Mouse (Mus musculus) adrenal gland, postnatal 14 days (tissue): ENCODE results near the gene Serpinb1c. TPM values are rescaled to one million over a fixed set of nuclear protein-coding genes. Genes with fewer than 3 reads are reported as not detected.
"Not testable (repeated sequence)": the region's sequence is repeated elsewhere in the genome, so short reads cannot be mapped to it uniquely, and the experiment has no call there.

ENCODE experiments used
- DNase-seq: peaks from one replicate; pipeline ENCODE4 v3.0.0; 2021; ENCODE audit warnings: mixed read lengths
- total RNA-seq: library from RNA; stranded (reverse); gene quantifications from 2 replicates; pipeline ENCODE4 v1.2.3, GENCODE M21; 2021

Gene Serpinb1c
- total RNA-seq, 1 experiment from 2014 or later: not detected

DNA sequence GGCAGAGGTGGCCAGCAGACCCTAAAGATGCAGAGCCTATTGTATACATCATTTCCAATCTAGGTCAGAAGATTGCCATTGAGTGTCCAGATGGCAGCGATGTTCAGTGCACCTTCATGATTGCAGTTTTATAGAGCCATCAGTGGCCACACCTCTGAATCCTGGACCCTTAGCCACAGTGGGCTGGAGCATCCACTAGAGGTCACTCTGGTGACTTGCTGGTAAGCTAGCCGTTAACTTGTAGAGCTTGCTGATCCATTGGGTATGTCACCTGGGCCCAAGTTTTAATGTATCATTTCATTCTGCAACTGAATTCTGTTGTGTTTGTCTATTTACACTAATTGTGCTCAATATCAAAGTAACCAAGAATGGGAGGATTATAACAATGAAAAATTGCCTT lies 32.4 kb downstream of the Serpinb1c start:
- no peak for DNase-seq

DNA sequence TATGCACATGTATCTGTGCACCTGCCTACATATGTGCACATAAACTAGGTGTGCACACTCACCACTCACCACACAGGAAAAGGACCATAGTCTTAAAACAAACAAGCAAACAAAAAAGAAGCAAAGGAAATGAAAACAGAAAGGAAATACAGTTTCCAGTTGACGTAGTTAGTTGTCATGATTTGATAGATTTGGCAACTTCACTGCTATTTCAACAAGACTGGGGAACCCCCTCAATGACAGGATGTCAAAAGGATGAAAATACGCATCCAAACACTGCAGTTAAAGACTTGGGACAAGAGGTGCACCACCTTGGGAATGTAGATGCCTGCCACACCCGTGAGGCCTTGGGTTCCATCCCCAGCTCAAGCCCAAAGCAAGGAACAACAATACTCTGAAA lies 33.5 kb downstream of the Serpinb1c start:
- DNase-seq: not testable (repeated sequence)

DNA sequence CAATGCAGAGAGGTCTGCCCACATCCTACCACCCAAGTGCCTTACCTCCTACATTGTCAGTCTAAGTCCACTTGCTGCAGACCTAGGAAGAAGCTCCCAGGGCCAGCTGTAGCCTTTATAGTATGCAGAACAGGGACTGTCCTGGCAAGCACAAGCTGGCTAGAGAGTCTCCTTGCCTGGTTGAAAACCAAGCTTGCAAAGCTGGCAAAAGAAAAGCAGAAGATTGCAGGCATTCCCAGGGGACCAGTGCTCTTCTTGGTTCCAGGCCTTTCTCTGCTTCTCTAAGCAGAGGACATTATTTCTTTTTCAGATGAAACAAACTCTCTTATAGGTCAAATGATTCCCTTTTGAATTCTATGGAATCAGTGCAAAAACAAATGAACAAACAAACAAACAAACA lies 34.6 kb downstream of the Serpinb1c start:
- no peak for DNase-seq

DNA sequence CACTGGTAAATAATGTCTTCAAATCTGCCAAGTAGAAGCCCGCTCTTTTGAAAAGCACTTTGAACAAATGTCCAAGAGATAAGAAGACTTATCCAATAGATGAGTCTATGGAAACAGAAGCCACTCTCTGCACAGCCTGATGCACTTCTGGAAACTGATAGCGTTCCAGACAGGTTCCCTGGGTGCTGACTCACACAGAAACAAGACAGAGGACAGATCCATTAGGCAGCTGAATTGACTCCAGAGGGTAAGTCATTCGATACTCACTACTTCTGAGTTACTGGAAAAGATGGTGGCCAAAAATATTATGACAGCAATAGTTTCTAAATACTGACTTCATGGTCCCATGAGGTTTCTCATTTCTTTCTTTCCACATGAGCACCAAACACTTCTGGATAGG lies 37.2 kb downstream of the Serpinb1c start:
- DNase-seq: peak; percentile 16

DNA sequence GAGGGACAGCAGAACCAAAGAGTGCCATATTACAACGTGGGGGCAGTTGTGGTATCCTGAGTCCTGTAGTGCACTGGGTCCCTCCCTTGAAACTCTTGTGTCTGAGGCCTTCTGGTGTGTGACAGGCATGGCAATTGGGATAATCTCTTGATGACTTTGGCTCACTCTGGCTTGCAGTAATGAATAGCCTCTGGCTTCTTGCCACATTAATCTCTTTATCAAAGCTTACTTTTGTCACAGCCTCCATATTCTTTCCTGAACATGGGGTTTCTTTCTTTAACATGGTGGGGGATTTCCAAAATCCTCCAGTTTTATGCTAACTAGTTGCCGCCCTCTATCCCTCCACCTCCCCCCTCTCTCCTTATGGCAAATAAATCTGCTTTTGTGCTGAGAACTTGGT lies 44.9 kb downstream of the Serpinb1c start:
- DNase-seq: no peak

DNA sequence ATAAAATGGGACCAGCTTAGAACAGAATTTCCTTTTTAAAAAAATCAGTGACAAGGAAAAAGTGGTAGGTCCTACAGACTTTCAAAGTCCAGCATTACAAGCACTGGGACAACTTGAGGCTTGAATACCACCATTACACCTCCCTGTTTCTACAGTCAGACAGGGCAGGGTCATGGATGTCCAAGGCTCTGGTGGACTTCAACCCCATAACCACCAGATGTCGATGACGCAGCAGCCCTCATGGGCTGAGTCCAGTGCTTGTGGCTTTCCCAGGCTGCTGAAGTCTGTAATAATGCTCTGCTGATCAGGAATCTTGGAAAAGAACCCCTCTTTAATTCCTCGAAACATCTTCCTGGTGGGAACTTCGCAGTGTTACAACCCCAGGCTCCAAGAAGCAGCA lies 45.5 kb downstream of the Serpinb1c start:
- no peak for DNase-seq

DNA sequence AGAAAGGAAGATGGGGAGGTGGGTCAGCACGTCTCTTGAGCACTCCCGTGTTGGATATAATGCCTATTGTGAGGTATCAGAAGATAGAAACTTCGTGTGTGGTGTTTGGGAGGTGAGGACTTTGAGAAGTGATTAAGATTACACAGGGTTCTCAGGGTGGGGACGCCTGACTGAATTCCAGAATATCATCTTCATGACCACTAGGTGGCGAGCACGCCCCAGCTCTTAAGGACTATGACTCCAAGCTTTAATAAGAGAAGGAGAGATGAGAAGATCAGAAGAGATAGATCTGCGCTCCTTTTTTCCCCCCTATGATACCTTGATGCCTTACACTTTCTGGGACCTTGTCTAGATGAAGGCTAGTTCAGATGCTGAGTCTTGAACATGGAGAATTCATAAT lies 46.0 kb downstream of the Serpinb1c start:
- DNase-seq: peak; percentile 49

DNA sequence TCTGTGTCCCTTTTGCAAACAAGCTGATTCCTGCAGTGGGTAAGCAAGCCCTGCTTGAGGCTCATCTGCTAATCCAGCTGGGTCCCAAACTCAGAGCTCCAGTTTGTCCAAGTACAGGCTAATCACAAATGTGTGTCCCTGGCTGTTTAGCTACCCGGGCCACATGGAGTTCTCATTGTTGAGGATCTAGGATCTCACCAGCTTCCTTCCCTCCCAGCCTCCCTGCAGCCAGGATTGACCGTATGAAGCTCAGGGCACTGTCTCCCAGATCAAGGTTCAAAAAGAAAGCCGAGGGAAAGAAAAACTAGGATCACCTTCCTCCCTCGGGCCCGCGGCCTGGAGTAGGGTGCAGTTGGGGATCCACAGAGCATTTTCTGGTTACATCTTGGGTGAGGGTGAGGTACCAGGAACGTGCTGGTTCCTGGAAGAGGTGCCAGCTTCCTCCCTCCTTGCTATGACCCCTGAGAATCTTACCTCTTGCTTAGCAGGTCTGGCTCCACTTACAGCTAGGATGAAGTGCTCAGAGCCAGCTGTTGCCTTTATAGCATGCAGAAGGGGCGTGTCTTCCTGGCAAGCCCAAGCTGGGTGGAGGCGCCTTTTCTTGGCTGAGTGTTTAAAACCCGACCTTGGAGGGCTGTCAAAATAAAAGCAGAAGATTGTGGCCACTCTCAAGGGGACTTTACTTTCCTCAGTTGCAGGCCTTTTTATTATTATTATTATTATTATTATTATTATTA lies 47.2 kb downstream of the Serpinb1c start, which contains the start of gene Serpinb1a:
TSS of gene Serpinb1a (minus strand) at position 518 of the 737 bp plus-strand sequence.
- peak; percentile 84 for DNase-seq

DNA sequence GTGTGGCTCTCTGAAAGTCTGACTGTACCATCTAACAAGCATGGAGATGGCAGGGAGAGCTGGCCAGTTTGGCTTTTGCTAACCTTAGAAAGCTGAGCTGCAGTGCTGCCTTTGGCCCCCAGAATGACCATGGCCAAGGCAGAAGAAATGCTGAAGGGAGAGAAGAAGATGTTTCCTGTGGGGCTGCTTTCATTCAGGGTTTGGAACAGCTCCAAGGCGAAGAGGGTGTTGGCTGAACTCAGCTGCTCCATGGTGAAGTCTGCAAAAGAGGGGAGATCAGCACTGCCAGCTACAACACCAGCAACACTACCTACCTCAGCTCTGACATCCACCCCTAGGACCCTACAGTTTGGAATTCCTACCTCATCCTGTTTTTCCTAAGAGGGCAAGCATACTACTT lies 47.9 kb downstream of the Serpinb1c start:
- no peak for DNase-seq

DNA sequence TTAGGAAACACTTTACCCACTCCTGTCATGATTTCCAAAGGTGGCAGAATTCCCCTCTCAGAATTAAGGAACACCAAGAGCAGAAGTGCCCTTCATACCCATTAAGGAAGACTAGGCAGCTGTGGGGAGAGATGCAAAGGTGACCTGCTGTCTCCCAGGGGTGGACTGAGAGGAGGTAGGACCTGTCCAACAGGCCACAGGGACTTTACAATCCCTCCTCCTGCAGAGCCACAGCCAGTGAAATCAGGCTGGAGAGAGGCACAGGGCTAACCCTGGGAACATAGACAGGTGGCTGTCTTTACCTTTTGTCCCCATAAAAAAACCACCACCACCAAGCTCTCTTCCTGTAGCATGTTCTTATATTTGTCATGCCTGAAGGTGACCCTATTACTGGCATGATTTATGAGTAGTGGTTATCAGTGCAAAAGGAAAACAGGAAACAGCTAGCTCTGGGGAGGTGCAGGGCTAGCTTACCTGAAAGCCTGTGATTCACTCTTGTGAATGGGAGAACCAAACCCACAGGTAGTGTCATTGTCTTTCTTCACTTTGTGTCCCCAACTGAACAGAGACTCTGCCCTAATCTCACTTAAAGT lies 48.4 kb downstream of the Serpinb1c start:
- no peak for DNase-seq

DNA sequence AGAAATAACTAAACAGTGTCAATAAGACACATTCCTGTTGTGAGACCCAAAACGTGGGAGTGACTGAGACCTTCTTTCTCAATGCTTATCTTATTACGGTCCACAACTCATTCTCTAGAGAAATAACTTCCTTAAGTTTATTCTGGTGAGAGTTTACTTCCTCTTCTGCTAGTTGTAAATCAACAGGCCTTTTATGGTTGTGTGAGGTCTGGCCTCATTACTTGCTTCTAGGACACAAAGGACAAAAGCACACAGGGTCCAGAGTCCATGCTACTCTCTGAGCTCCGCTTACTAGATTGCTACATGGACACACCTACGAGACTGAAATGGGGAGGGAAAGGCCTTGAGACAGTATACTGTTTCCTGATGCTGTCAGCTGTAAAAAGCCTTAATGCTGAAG lies 48.9 kb downstream of the Serpinb1c start:
- no peak for DNase-seq

DNA sequence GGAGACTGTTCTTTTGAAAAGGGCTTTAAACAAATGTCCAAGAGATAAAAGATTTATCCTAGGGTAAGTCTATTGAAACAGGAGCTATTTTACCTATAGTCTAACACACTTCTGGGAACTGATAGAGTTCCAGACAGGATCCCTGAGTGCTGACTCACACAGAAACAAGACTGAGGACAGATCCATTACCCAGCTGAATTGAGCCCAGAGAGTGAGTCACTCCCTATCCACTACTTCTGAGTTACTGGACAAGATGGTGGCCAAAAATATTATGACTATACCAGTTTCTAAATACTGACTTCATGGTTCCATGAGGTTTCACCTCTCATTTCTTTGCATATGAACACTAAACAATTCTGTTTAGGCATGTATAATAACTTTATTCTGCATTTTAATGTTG lies 51.8 kb downstream of the Serpinb1c start:
- DNase-seq: no peak

DNA sequence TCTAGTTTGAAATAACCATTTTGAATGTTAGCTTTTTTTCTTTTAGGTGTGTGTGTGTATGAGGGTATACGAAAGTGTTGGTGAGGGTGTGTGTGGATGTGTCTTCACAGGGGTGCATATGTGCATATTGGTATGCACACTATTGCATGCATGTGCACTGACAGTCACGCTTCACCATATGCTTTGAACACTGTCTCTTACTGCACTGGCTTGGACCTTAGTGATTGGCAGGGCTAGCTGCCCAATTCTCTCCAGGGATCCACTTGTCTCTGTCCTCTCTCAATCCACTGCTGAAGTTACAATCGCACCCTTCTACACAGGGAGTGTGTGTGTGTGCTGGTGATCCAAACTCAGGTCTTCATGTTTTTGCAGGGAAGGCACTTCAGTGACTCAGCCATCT lies 56.7 kb downstream of the Serpinb1c start:
- no peak for DNase-seq

DNA sequence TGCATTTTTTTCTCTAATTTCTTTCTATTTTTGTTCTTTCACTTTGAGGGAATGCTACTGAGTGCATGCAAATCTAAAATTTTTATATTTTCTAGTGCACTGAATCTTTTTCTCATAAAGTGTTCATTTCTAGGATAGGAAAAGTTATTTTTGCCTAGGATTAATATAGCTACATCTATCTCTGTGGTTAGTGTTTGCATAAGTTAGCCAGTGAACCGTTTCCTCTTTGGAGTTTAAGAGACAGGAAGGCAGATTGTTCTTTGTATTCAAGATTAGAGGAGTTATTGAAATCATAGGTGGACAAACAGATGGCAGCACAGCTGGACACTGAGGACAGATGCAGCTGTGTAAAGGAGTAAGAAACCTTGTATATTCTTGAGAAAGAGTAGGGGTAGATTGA lies 58.7 kb downstream of the Serpinb1c start:
- no peak for DNase-seq

DNA sequence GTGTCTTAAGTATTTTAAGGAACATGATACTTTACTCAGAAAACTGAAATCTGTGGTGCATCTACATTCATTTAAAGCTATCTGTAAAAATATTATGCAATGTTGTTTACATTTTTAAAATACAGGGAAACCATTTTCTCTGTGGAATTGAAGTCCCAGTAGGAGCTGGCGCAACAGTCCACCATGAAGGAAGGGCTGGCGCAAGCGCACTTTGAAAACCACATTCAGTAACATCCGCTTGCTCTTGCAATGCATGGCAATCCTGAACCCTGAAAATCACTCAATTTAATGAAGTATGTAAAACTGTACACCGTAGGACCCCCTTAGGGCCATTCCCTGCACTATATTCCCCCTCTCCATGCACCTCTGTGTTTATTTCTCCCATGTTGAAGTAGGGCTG lies 63.5 kb downstream of the Serpinb1c start:
- no peak for DNase-seq

DNA sequence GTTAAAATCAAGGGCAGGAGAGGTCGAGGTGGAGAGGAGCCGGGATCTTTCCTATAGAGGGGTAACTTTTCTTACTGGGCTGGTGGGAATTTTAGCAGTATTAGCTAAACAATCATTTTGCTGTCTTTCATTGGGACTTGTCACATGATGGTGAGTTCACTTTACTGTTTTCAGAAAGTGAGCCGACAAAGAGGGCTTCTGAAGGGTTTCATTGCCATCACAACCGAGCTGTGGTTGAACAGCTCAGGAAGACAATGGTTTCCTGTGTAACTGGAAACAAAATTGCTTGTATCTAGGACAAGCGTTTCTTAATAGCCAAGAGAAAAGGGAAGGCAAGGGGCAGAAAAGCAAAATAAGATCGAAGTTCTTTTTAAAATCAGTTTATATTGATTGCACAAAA lies 64.8 kb downstream of the Serpinb1c start:
- DNase-seq: no peak

DNA sequence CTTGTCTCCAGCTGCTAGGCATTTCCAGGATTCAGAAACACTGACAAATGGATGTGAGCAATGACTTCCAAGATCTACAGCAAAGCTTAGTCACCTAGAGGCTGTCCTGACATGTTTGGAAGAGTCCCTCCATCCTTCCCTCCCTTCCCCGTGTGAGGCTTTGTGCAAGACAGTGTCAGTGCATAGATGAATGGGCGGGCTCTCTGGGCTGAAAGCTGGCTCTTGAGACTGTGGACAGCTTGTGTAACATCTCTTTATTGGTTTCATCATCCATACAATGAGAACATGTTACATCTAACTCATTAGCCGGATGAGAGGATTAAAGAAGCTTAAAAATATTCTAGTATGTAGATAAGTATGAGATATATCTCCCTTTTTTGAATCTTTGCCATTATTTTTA lies 65.2 kb downstream of the Serpinb1c start:
- DNase-seq: no peak

DNA sequence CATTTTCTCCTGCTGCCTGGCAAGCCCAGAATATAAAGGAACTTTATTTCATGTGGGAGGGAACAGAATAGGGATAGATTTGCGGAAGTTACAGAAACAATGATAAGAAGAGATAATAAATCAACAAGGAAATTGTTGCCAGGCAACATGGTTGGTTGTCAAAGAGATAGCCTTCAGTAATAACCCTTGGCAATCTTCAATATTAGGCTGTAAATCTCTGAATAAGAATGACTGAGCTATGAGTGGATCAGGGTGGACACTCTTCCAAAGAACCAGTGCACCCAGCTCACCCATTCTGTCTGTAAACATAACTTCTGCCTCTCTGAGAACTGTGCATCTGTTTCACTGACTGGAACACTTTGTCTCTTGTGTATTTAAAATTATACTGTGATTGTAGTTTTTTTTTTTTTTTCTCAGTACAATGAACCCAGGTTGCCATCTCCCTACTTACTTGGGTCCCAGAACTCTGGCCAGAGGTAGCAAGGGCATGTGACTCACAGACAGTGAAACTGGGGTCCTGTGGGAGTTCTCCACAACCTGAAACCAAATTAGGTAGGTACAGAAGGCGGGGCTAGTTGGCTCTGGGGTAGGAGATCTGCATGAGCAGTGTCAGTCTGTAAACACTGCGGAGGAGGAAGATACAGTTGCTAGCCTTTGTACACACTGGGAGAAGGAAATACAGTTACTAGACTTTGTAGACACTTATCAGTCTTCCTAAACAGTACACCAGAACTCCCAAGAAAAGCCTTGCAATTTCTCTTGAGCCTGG lies 66.3 kb downstream of the Serpinb1c start:
- DNase-seq: peak; percentile 54

Other genes with a start within 250 kb of the Serpinb1c start
- gene Mylk4, start 114.3 kb downstream of the Serpinb1c start, total RNA-seq: 0.07 and 2.4 TPM in 2 replicates
- 35.2 and 45.9 TPM in 2 replicates for gene Wrnip1, start 96.2 kb downstream of the Serpinb1c start, total RNA-seq
- gene D930007J09Rik, start 95.4 kb downstream of the Serpinb1c start, total RNA-seq: not detected in 2 replicates
- gene Serpinb1a, start 47.0 kb downstream of the Serpinb1c start, total RNA-seq: 65.7 and 67.1 TPM in 2 replicates
- 26.4 and 27.6 TPM in 2 replicates for gene Serpinb6b, start 67.0 kb upstream of the Serpinb1c start, total RNA-seq
- 14.4 and 16.1 TPM in 2 replicates for gene Serpinb9, start 105.0 kb upstream of the Serpinb1c start, total RNA-seq
- 0.22 TPM in 1 of 2 replicates, not detected in the other for gene Serpinb9b, start 129.2 kb upstream of the Serpinb1c start, total RNA-seq
- gene Serpinb1b, start 180.4 kb upstream of the Serpinb1c start, total RNA-seq: 0.23 and 0.41 TPM in 2 replicates